Mouse (Mus musculus) left cerebral cortex, postnatal 25 days (tissue): ENCODE results near the gene Smpd4. TPM values are rescaled to one million over a fixed set of nuclear protein-coding genes. Genes with fewer than 3 reads are reported as not detected.

ENCODE experiments used
- DNase-seq, 2 experiments: peaks; one replicate each; pipeline ENCODE4 v3.0.0; 2022; ENCODE audit warnings: low spot score in 2 of 2, mixed read lengths in 1 of 2
- intact Hi-C: fragments of 180-260 bp; cut with DNase I; formaldehyde crosslinking; loops from one replicate; pipeline ENCODE4 v1.15.1; 2025
- total RNA-seq, 2 experiments: library from RNA; stranded (reverse); gene quantifications; 2 replicates each; pipeline ENCODE4 v1.2.3; 2021

Gene Smpd4
- total RNA-seq, 2 experiments from 2014 or later = 62.4 to 63.8 TPM

DNA sequence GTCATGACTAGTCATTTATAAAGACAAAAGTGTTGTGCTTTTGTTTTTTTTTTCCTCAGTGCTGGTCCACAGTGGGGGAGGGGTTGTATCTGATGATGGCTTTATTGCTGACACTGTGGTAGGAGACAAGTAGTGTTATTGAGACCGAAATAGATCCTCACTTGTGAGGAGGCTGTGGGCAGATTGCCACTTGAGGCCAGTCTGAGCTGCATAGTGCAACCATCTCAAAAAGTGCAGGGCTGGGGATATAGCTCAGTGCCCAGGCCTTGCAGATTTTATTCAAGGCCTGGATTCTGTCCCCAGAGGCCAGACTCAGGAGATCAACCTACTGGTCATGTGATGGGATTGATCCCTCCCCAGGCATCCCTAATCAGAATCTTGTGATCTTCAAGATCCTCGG, 17.8 kb downstream of the Smpd4 start:
- no peak for DNase-seq
- intact Hi-C loops = no loop called here

- DNase-seq = no peak
- intact Hi-C loops = no loop called here
These were observed 18.5 kb downstream of the Smpd4 start for GRCm38 (mm10) chr16:17637610-17638009.

GRCm38 (mm10) chr16:17638036-17638628, 19.0 kb downstream of the Smpd4 start:
- intact Hi-C loops = no loop called here

DNA sequence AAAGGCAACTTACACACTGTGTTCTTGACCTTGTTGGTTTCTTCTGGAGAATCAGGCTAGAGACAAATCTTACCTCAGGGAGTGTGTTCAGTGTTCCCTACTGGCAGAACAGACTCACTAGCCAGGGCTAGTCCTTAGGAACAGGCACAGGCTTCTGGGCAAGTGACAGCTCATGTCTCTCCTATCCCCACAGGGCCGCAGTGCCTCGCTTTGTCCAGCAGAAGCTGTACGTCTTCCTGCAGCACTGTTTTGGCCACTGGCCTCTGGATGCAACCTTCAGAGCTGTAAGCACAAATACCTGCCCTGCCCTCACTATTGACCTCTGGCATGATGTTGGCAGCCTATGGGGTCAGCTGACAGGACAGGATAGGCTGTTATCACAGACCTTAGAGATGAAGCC, 19.9 kb downstream of the Smpd4 start:
- no peak for DNase-seq
- intact Hi-C loops = no loop called here

More at GRCm38 (mm10) chr16:17638036-17638628, 19.0 kb downstream of the Smpd4 start:
- no peak for DNase-seq

DNA sequence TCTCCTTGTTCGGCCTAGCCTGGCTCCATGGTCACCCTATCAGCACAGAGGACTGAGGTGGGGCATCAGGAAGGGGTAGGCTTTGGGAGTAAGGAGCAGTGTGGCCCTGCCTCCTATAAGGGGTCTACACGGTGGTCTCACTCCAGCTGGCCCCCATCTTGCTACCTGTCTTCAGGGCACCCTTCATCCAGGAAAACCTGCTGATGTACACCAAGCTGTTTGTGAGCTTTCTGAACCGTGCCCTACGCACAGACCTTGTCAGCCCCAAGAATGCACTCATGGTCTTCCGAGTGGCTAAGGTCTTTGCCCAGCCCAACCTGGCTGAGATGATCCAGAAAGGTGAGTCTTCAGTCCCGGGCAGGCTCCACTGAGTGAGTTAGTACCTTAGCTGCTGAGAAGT, 20.8 kb downstream of the Smpd4 start:
- DNase-seq = no peak
- intact Hi-C loops = no loop called here

GRCm38 (mm10) chr16:17640706-17641105, 21.6 kb downstream of the Smpd4 start:
- intact Hi-C loops = no loop called here
- DNase-seq = no peak

DNA sequence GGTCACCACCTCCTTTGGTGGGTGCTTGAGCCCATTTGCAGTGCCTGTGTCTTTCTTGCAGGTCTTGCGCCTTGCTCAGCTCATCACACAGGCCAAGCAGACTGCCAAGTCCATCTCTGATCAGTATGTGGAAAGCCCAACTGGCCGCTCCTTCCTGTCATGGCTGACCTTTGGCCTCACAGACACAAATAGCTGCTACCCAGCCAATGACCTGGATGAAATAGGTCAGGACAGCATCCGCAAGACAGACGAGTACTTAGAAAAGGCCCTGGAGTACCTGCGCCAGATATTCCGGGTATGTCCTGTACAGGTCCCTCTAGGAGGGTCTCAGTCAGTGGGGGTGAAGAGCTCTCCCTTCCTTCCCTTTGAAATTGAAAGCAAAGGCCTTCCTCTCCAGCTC, 22.1 kb downstream of the Smpd4 start:
- intact Hi-C loops = no loop called here
- DNase-seq = no peak

GRCm38 (mm10) chr16:17642311-17642710, 23.2 kb downstream of the Smpd4 start:
- peak in 1 of 2 experiments; percentile 33 for DNase-seq
- intact Hi-C loops = no loop called here

- DNase-seq = peak in 1 of 2 experiments; percentile 35
- intact Hi-C loops = no loop called here
These were observed 24.4 kb downstream of the Smpd4 start for GRCm38 (mm10) chr16:17643437-17643990.

- intact Hi-C loops = no loop called here
- peak; percentile 80 to 84 for DNase-seq
These were observed 27.4 kb downstream of the Smpd4 start, which contains the start of gene Ccdc74a for GRCm38 (mm10) chr16:17646310-17647114. Gene Ccdc74a (plus strand): TSS chr16:17646470.

DNA sequence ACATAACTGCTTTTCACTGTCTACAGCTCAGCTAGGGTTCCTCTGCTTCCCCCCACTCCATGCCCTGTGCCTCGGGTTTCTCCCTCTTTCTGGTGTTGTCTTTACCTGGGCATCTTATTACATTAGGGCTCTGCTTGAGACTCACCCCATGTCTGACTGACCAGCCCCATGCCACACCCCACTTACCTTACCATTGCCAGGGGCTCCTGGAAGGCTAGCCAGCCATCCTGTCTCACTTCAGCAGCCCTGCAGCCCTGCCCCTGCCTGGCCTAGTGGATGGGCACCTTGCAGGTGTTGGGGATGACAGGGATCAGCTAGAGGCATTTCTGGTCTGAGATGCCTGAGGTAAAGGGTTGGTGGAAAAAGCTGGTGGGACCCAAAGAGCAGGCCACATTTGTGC, 28.0 kb downstream of the Smpd4 start:
- intact Hi-C loops = no loop called here
- DNase-seq = no peak

DNA sequence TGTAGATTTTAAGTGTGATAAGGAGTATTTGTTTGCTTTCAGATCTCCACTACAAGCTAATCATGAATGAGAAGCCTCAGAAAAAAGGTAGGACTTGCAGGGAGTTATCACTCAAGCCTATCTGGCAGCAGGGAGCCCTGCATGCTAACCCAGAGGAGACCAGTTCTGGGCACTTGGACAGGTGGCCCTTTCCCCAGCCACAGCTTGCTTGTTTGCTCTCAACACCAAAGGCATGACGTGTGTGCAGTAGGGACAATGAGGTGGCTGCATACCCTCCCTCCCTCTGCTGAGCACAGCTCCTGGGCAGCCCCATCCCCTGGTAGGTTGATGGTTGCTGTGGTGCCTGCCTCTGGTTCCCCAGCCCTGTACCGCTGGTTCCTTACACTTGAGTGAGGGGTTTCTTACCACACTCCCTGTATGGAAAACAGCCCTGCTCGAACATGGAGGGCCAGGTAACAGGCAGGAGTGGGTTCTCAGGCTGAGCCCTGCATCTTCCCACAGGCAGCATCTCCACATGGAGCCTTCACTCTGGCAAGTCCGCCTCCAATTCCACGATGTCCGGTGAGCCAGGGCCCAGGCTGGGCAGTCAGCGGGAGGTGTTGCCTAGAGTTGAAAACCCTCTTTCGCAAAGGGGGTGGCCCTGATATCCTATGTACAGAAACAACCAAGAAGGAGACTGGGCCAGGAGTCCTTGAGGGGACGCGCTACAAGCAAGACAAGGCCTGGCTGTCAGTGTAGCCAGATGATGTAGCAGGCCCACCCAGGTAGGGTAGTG, 28.6 kb downstream of the Smpd4 start:
- no peak for DNase-seq
- intact Hi-C loops = no loop called here

- intact Hi-C loops = no loop called here
- DNase-seq = peak; percentile 35 to 45
These were observed 30.9 kb downstream of the Smpd4 start for GRCm38 (mm10) chr16:17649925-17650605.

DNA sequence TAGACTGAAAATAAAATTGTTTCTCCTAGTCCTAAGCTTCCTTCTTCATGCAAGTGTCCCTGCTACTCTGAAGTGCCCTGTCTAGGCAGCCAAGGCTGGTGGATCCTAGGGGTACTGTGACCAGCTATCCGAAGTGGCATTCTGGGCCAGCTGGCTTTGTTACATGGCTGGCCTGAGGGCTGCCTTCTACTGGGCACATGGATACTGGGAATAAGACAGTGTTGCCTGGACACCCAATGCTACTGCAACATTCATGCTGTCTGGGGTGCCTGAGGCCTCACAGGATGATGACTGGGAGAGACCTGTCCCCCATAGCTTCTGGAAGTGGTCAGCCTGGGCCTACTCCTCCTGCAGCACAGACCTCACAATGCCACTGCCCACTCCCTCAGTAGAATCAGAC, 31.6 kb downstream of the Smpd4 start:
- no peak for DNase-seq
- intact Hi-C loops = no loop called here

DNA sequence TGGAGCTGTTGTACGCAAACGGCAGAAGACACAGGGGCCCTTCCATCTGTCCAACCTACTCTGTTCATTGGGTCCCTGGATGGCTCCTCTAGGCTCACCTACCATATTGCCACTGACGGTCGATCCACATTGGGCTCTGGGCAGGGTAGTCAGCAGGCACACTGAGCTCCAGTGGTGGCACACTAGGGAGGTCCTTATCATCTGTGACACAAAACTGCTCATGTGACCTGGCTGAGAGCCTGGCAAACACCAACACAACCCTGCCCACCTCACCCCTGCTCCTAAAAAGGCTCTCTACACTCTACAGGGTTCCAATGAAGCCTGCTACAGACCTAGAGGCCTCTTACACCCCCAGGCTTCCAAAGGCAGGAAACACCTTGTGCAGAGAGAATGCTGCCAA, 33.5 kb downstream of the Smpd4 start:
- intact Hi-C loops = no loop called here

GRCm38 (mm10) chr16:17653601-17654000, 34.4 kb downstream of the Smpd4 start:
- no peak for DNase-seq
- intact Hi-C loops = no loop called here

More for the DNA sequence above, 33.5 kb downstream of the Smpd4 start:
- DNase-seq = no peak

GRCm38 (mm10) chr16:17654188-17654795, 35.1 kb downstream of the Smpd4 start:
- intact Hi-C loops = no loop called here

GRCm38 (mm10) chr16:17656212-17656871, 37.2 kb downstream of the Smpd4 start:
- intact Hi-C loops = no loop called here
- DNase-seq = no peak

More at GRCm38 (mm10) chr16:17654188-17654795, 35.1 kb downstream of the Smpd4 start:
- no peak for DNase-seq

- intact Hi-C loops = no loop called here
These were observed 46.4 kb downstream of the Smpd4 start for GRCm38 (mm10) chr16:17665568-17665967.

More at GRCm38 (mm10) chr16:17665568-17665967, 46.4 kb downstream of the Smpd4 start:
- DNase-seq = no peak
